Mouse (Mus musculus): Measurements from ENCODE around the gene Insm1. TPM values are rescaled to one million over a fixed set of nuclear protein-coding genes. Genes with fewer than 3 reads are reported as not detected.
A peak's percentile ranks its signal among the peaks of the same experiment; 100 is the strongest.

Insm1 gene
- total RNA-seq (2021), result 1 to 10 TPM; 5.6 to 7.0 TPM
- long read RNA-seq, experiment 1, transcript Insm1-201 (1 exons, 3,100 nt), result major isoform, 10 of 10 reads
- long read RNA-seq, experiment 1, partial matches to known transcripts, result 0 of 10 reads
- long read RNA-seq, experiment 1, other reads (novel, unspliced or antisense), result 0 of 10 reads
- long read RNA-seq, experiment 2, transcript Insm1-201 (1 exons, 3,100 nt), result major isoform, 17 of 18 reads
- long read RNA-seq, experiment 2, partial matches to known transcripts, result 0 of 18 reads
- long read RNA-seq, experiment 2, other reads (novel, unspliced or antisense), result 1 of 18 reads

- DNase-seq (ENCODE audit: low spot score in 2 of 2), result peak; percentile 28 to 31
These were observed at the start of gene Insm1 for GRCm38 (mm10) chr2:146221076-146221928. TSS of gene Insm1 (plus strand) at chr2:146221921.

- no peak for DNase-seq (ENCODE audit: low spot score in 2 of 2)
These were observed 49.6 kb upstream of the Insm1 start for GRCm38 (mm10) chr2:146172106-146172505.

GRCm38 (mm10) chr2:146174173-146174572 lies 47.5 kb upstream of the Insm1 start:
- no peak for DNase-seq (ENCODE audit: low spot score in 2 of 2)

GRCm38 (mm10) chr2:146178718-146179117 lies 43.0 kb upstream of the Insm1 start:
- DNase-seq (ENCODE audit: low spot score in 2 of 2), result no peak

GRCm38 (mm10) chr2:146183830-146184793 lies 37.6 kb upstream of the Insm1 start:
- no peak for DNase-seq (ENCODE audit: low spot score in 2 of 2)

- DNase-seq (ENCODE audit: low spot score in 2 of 2), result no peak
These were observed 25.6 kb upstream of the Insm1 start for GRCm38 (mm10) chr2:146196126-146196525.

GRCm38 (mm10) chr2:146197947-146198346 lies 23.8 kb upstream of the Insm1 start:
- DNase-seq (ENCODE audit: low spot score in 2 of 2), result no peak

GRCm38 (mm10) chr2:146210968-146211367 lies 10.8 kb upstream of the Insm1 start:
- DNase-seq (ENCODE audit: low spot score in 2 of 2), result no peak

- DNase-seq (ENCODE audit: low spot score in 2 of 2), result no peak
These were observed 7.0 kb upstream of the Insm1 start for GRCm38 (mm10) chr2:146214715-146215114.

GRCm38 (mm10) chr2:146216111-146217064 lies 5.3 kb upstream of the Insm1 start:
- DNase-seq (ENCODE audit: low spot score in 2 of 2), result no peak

- no peak for DNase-seq (ENCODE audit: low spot score in 2 of 2)
These were observed 4.3 kb upstream of the Insm1 start for GRCm38 (mm10) chr2:146217227-146217980.

GRCm38 (mm10) chr2:146218161-146218691 lies 3.5 kb upstream of the Insm1 start:
- peak; percentile 8 to 22 for DNase-seq (ENCODE audit: low spot score in 2 of 2)

GRCm38 (mm10) chr2:146218881-146219535 lies 2.7 kb upstream of the Insm1 start:
- DNase-seq (ENCODE audit: low spot score in 2 of 2), result no peak

- DNase-seq (ENCODE audit: low spot score in 2 of 2), result no peak
These were observed 1.9 kb upstream of the Insm1 start for GRCm38 (mm10) chr2:146219791-146220190.

GRCm38 (mm10) chr2:146220591-146221075 lies 1.1 kb upstream of the Insm1 start:
- no peak for DNase-seq (ENCODE audit: low spot score in 2 of 2)

- peak; percentile 22 to 34 for DNase-seq (ENCODE audit: low spot score in 2 of 2)
These were observed 183 bp downstream of the Insm1 start for GRCm38 (mm10) chr2:146221929-146222278.

GRCm38 (mm10) chr2:146222279-146223175 lies 806 bp downstream of the Insm1 start:
- peak in 1 of 2 experiments; percentile 17 for DNase-seq (ENCODE audit: low spot score in 2 of 2)
